Mouse (Mus musculus): ENCODE measurements around the gene Slc5a4a. TPM values are rescaled to one million over a fixed set of nuclear protein-coding genes. Genes with fewer than 3 reads are reported as not detected.

The Slc5a4a gene
- polyA plus RNA-seq, 1 experiment = not detected

- Histone ChIP-seq H3K4me3 (ENCODE audit: insufficient read depth, low read depth, low read length) (peak overlapping the region; percentile 17; the same call in 1 of the 2 replicates), H3K27ac (ENCODE audit: insufficient read depth, low read depth, low read length) (peak overlapping the region; percentile 65; the same call in 1 of the 2 replicates), H3K36me3 (ENCODE audit: control insufficient read depth, insufficient read depth, low read length) (no peaks in the 10 kb centered on the region), H3K4me1 (ENCODE audit: control insufficient read depth, insufficient read depth, low read length) (peaks cover 4% of the 10 kb centered on the region; the same call in 1 of the 2 replicates), H3K27me3 (replicated peaks; ENCODE audit: control insufficient read depth, insufficient read depth, low read length) (no peaks in the 10 kb centered on the region)
- DNase-seq = peak; percentile 83
- 46% methylated on average over 3 of the region's 3 CpGs for WGBS
- TF ChIP-seq CTCF (conservative IDR thresholded peaks at IDR 0.05; ENCODE audit: insufficient read depth, insufficient read length, low read depth, low read length) (no peak), POLR2A (IDR thresholded peaks at IDR 0.05; ENCODE audit: low read depth, low read length) (no peak)
These were observed 54.2 kb downstream of the Slc5a4a start for GRCm38 (mm10) chr10:76201416-76201815.

- peaks cover 4% of the 10 kb centered on the region; the same call in 1 of the 2 replicates for H3K4me1 ChIP-seq (ENCODE audit: control insufficient read depth, insufficient read depth, low read length)
- TF ChIP-seq CTCF (conservative IDR thresholded peaks at IDR 0.05; ENCODE audit: insufficient read depth, insufficient read length, low read depth, low read length) = peak; percentile 51
- no peak for TF ChIP-seq POLR2A (IDR thresholded peaks at IDR 0.05; ENCODE audit: low read depth, low read length)
- peak; percentile 80 for DNase-seq
- no peaks in the 10 kb centered on the region for H3K36me3 ChIP-seq (ENCODE audit: control insufficient read depth, insufficient read depth, low read length)
- WGBS = 22% methylated on average over 7 of the region's 7 CpGs
- no peak overlapping the region for H3K27ac ChIP-seq (ENCODE audit: insufficient read depth, low read depth, low read length)
- H3K4me3 ChIP-seq (ENCODE audit: insufficient read depth, low read depth, low read length) = no peak overlapping the region
- no peaks in the 10 kb centered on the region for H3K27me3 ChIP-seq (replicated peaks; ENCODE audit: control insufficient read depth, insufficient read depth, low read length)
These were observed 54.7 kb downstream of the Slc5a4a start for GRCm38 (mm10) chr10:76201978-76202377.

GRCm38 (mm10) chr10:76203798-76204283 lies 56.6 kb downstream of the Slc5a4a start:
- TF ChIP-seq POLR2A (IDR thresholded peaks at IDR 0.05; ENCODE audit: low read depth, low read length) (no peak), CTCF (conservative IDR thresholded peaks at IDR 0.05; ENCODE audit: insufficient read depth, insufficient read length, low read depth, low read length) (peak; percentile 28; the same call in 1 of the 2 replicates)
- peak; percentile 58 for DNase-seq
- WGBS = 22% methylated on average over 17 of the region's 18 CpGs
- no peaks in the 10 kb centered on the region for H3K27me3 ChIP-seq (replicated peaks; ENCODE audit: control insufficient read depth, insufficient read depth, low read length)
- peaks cover 4% of the 10 kb centered on the region; the same call in 1 of the 2 replicates for H3K4me1 ChIP-seq (ENCODE audit: control insufficient read depth, insufficient read depth, low read length)
- peak overlapping the region; percentile 18; the same call in 1 of the 2 replicates for H3K4me3 ChIP-seq (ENCODE audit: insufficient read depth, low read depth, low read length)
- H3K36me3 ChIP-seq (ENCODE audit: control insufficient read depth, insufficient read depth, low read length) = no peaks in the 10 kb centered on the region
- H3K27ac ChIP-seq (ENCODE audit: insufficient read depth, low read depth, low read length) = no peak overlapping the region

- H3K4me1 ChIP-seq (ENCODE audit: control insufficient read depth, insufficient read depth, low read length) = 0 out of 2 replicates have a peak, but pooled peaks cover 4% of the 10 kb centered on the region
- no peaks in the 10 kb centered on the region for H3K36me3 ChIP-seq (ENCODE audit: control insufficient read depth, insufficient read depth, low read length)
- WGBS = 85% methylated on average over 13 of the region's 13 CpGs
- H3K27me3 ChIP-seq (replicated peaks; ENCODE audit: control insufficient read depth, insufficient read depth, low read length) = no peaks in the 10 kb centered on the region
- H3K27ac ChIP-seq (ENCODE audit: insufficient read depth, low read depth, low read length) = no peak overlapping the region
- H3K4me3 ChIP-seq (ENCODE audit: insufficient read depth, low read depth, low read length) = no peak overlapping the region
- TF ChIP-seq CTCF (conservative IDR thresholded peaks at IDR 0.05; ENCODE audit: insufficient read depth, insufficient read length, low read depth, low read length) (no peak), POLR2A (IDR thresholded peaks at IDR 0.05; ENCODE audit: low read depth, low read length) (no peak)
- DNase-seq = no peak
These were observed 60.1 kb downstream of the Slc5a4a start for GRCm38 (mm10) chr10:76207262-76207796.

- Histone ChIP-seq H3K27me3 (replicated peaks; ENCODE audit: control insufficient read depth, insufficient read depth, low read length) (no peaks in the 10 kb centered on the region), H3K4me3 (ENCODE audit: insufficient read depth, low read depth, low read length) (no peak overlapping the region), H3K4me1 (ENCODE audit: control insufficient read depth, insufficient read depth, low read length) (no peaks in the 10 kb centered on the region), H3K36me3 (ENCODE audit: control insufficient read depth, insufficient read depth, low read length) (no peaks in the 10 kb centered on the region), H3K27ac (ENCODE audit: insufficient read depth, low read depth, low read length) (no peak overlapping the region)
- no peak for DNase-seq
- TF ChIP-seq CTCF (conservative IDR thresholded peaks at IDR 0.05; ENCODE audit: insufficient read depth, insufficient read length, low read depth, low read length) = no peak
- no peak for TF ChIP-seq POLR2A (IDR thresholded peaks at IDR 0.05; ENCODE audit: low read depth, low read length)
- 94% methylated on average over 8 of the region's 8 CpGs for WGBS
These were observed 62.0 kb downstream of the Slc5a4a start for GRCm38 (mm10) chr10:76209241-76209640.

GRCm38 (mm10) chr10:76210806-76211205 lies 63.6 kb downstream of the Slc5a4a start:
- Histone ChIP-seq H3K27ac (ENCODE audit: insufficient read depth, low read depth, low read length) (no peak overlapping the region), H3K4me1 (ENCODE audit: control insufficient read depth, insufficient read depth, low read length) (no peaks in the 10 kb centered on the region), H3K36me3 (ENCODE audit: control insufficient read depth, insufficient read depth, low read length) (no peaks in the 10 kb centered on the region; the same call in 1 of the 2 replicates), H3K4me3 (ENCODE audit: insufficient read depth, low read depth, low read length) (no peak overlapping the region), H3K27me3 (replicated peaks; ENCODE audit: control insufficient read depth, insufficient read depth, low read length) (no peaks in the 10 kb centered on the region)
- no peak for DNase-seq
- TF ChIP-seq POLR2A (IDR thresholded peaks at IDR 0.05; ENCODE audit: low read depth, low read length) = no peak
- TF ChIP-seq CTCF (conservative IDR thresholded peaks at IDR 0.05; ENCODE audit: insufficient read depth, insufficient read length, low read depth, low read length) = no peak
- 96% methylated on average over 7 of the region's 7 CpGs for WGBS

GRCm38 (mm10) chr10:76212121-76212520 lies 64.9 kb downstream of the Slc5a4a start:
- no peaks in the 10 kb centered on the region for H3K4me1 ChIP-seq (ENCODE audit: control insufficient read depth, insufficient read depth, low read length)
- 94% methylated on average over 6 of the region's 6 CpGs for WGBS
- no peak for TF ChIP-seq POLR2A (IDR thresholded peaks at IDR 0.05; ENCODE audit: low read depth, low read length)
- no peak overlapping the region for H3K4me3 ChIP-seq (ENCODE audit: insufficient read depth, low read depth, low read length)
- H3K27me3 ChIP-seq (replicated peaks; ENCODE audit: control insufficient read depth, insufficient read depth, low read length) = no peaks in the 10 kb centered on the region
- H3K36me3 ChIP-seq (ENCODE audit: control insufficient read depth, insufficient read depth, low read length) = no peaks in the 10 kb centered on the region; the same call in 1 of the 2 replicates
- H3K27ac ChIP-seq (ENCODE audit: insufficient read depth, low read depth, low read length) = no peak overlapping the region
- DNase-seq = no peak

Data from kidney, adult 2 months (tissue).